Mouse (Mus musculus): ENCODE data around the gene Caml. TPM values are rescaled to one million over a fixed set of nuclear protein-coding genes. Genes with fewer than 3 reads are reported as not detected.

The Caml gene
- polyA plus RNA-seq, 1 experiment from 2014 or later = 60.5 TPM

Other genes starting within 250 kb of the Caml start
- not detected in 2 replicates for gene Slc34a1, start 224.8 kb upstream of the Caml start, polyA plus RNA-seq (2016; fragmentation: Nextera tagmentation; extraction: Ambion mirVana)
- not detected in 2 replicates for gene Pfn3, start 207.8 kb upstream of the Caml start, polyA plus RNA-seq (2016; fragmentation: Nextera tagmentation; extraction: Ambion mirVana)
- 0.18 TPM in 1 of 2 replicates, not detected in the other for gene F12, start 196.2 kb upstream of the Caml start, polyA plus RNA-seq (2016; fragmentation: Nextera tagmentation; extraction: Ambion mirVana)
- gene Grk6, start 177.9 kb upstream of the Caml start, polyA plus RNA-seq (2016; fragmentation: Nextera tagmentation; extraction: Ambion mirVana) = 66.6 and 69.1 TPM in 2 replicates
- 0.67 and 1.1 TPM in 2 replicates for gene Prr7, start 158.7 kb upstream of the Caml start, polyA plus RNA-seq (2016; fragmentation: Nextera tagmentation; extraction: Ambion mirVana)
- 361 and 375 TPM in 2 replicates for gene Dbn1, start 134.9 kb upstream of the Caml start, polyA plus RNA-seq (2016; fragmentation: Nextera tagmentation; extraction: Ambion mirVana)
- 154 and 158 TPM in 2 replicates for gene Pdlim7, start 109.3 kb upstream of the Caml start, polyA plus RNA-seq (2016; fragmentation: Nextera tagmentation; extraction: Ambion mirVana)
- gene Dok3, start 93.7 kb upstream of the Caml start, polyA plus RNA-seq (2016; fragmentation: Nextera tagmentation; extraction: Ambion mirVana) = 2.4 and 2.7 TPM in 2 replicates
- 77.3 and 80.1 TPM in 2 replicates for gene Ddx41, start 86.3 kb upstream of the Caml start, polyA plus RNA-seq (2016; fragmentation: Nextera tagmentation; extraction: Ambion mirVana)
- 65.1 and 69.4 TPM in 2 replicates for gene Fam193b, start 51.9 kb upstream of the Caml start, polyA plus RNA-seq (2016; fragmentation: Nextera tagmentation; extraction: Ambion mirVana)
- gene Tmed9, start 49.3 kb upstream of the Caml start, polyA plus RNA-seq (2016; fragmentation: Nextera tagmentation; extraction: Ambion mirVana) = 122 and 133 TPM in 2 replicates
- 31.5 and 34.7 TPM in 2 replicates for gene B4galt7, start 23.1 kb upstream of the Caml start, polyA plus RNA-seq (2016; fragmentation: Nextera tagmentation; extraction: Ambion mirVana)
- 45.1 and 45.3 TPM in 2 replicates for gene Ddx46, start 12.0 kb downstream of the Caml start, polyA plus RNA-seq (2016; fragmentation: Nextera tagmentation; extraction: Ambion mirVana)
- 78.7 and 84.5 TPM in 2 replicates for gene B230219D22Rik, start 70.1 kb downstream of the Caml start, polyA plus RNA-seq (2016; fragmentation: Nextera tagmentation; extraction: Ambion mirVana)
- 94.1 and 95.8 TPM in 2 replicates for gene Txndc15, start 91.6 kb downstream of the Caml start, polyA plus RNA-seq (2016; fragmentation: Nextera tagmentation; extraction: Ambion mirVana)
- 42.0 and 46.8 TPM in 2 replicates for gene Pcbd2, start 104.4 kb downstream of the Caml start, polyA plus RNA-seq (2016; fragmentation: Nextera tagmentation; extraction: Ambion mirVana)
- gene Catsper3, start 161.6 kb downstream of the Caml start, polyA plus RNA-seq (2016; fragmentation: Nextera tagmentation; extraction: Ambion mirVana) = 0.15 TPM in 1 of 2 replicates, not detected in the other
- gene Pitx1, start 213.2 kb downstream of the Caml start, polyA plus RNA-seq (2016; fragmentation: Nextera tagmentation; extraction: Ambion mirVana) = 174 and 206 TPM in 2 replicates